Mouse (Mus musculus) midbrain, postnatal 0 days (tissue): Measurements from ENCODE around the gene Mtor. TPM values are rescaled to one million over a fixed set of nuclear protein-coding genes. Genes with fewer than 3 reads are reported as not detected.

ENCODE experiments used
- ATAC-seq: fragments of 200-750 bp; cut with Nextera tagmentation; 2 replicates; pipeline ENCODE4 v1.8.0; 2017; ENCODE audit warnings: moderate number of reproducible peaks, mild to moderate bottlenecking, moderate TSS enrichment, moderate library complexity; ENCODE audit not compliant: low FRiP score
- DNase-seq: peaks from one replicate; pipeline ENCODE4 v3.0.0-alpha.2; 2015; ENCODE audit warnings: low spot score
- H3K27ac ChIP-seq: fragments of 300-500 bp; sonication (generic); 2 replicates; pipeline ENCODE4 v1.5.1; 2014; ENCODE audit warnings: low read depth, mild to moderate bottlenecking, low read length, mixed read lengths
- H3K27me3 ChIP-seq: fragments of 300-500 bp; sonication (generic); 2 replicates; pipeline ENCODE4 v1.6.1; 2014; ENCODE audit warnings: low read length, control low read depth, mixed read lengths; ENCODE audit not compliant: insufficient read depth
- H3K36me3 ChIP-seq: fragments of 300-500 bp; sonication (generic); 2 replicates; pipeline ENCODE4 v1.6.1; 2014; ENCODE audit warnings: low read length, control low read depth, mixed read lengths; ENCODE audit not compliant: insufficient read depth
- H3K4me1 ChIP-seq: fragments of 300-500 bp; sonication (generic); 2 replicates; pipeline ENCODE4 v1.6.1; 2014; ENCODE audit warnings: mild to moderate bottlenecking, control low read depth, antibody characterized with exemption, low read length, mixed read lengths; ENCODE audit not compliant: insufficient read depth
- H3K4me2 ChIP-seq: fragments of 300-500 bp; sonication (generic); 2 replicates; pipeline ENCODE4 v1.6.1; 2014; ENCODE audit warnings: low read depth, mild to moderate bottlenecking, low read length, mixed read lengths; ENCODE audit not compliant: poor library complexity, severe bottlenecking
- H3K4me3 ChIP-seq: fragments of 300-500 bp; sonication (generic); 2 replicates; pipeline ENCODE4 v1.5.1; 2014; ENCODE audit warnings: low read depth, mild to moderate bottlenecking, low read length, moderate library complexity
- H3K9ac ChIP-seq: fragments of 300-500 bp; sonication (generic); replicated peaks from 2 replicates; pipeline ENCODE4 v1.6.1; 2014; ENCODE audit warnings: mild to moderate bottlenecking, low read length, moderate library complexity, mixed read lengths; ENCODE audit not compliant: poor library complexity, severe bottlenecking
- H3K9me3 ChIP-seq: fragments of 300-500 bp; sonication (generic); 2 replicates; pipeline ENCODE4 v1.6.1; 2016; ENCODE audit warnings: low read length, control low read depth
- CTCF ChIP-seq: IDR thresholded peaks from 2 replicates; pipeline ENCODE4 v1.5.1; 2016; ENCODE audit warnings: antibody characterized with exemption, mild to moderate bottlenecking
- WGBS: fragments of 180-500 bp; shearing (Covaris S2); extraction: QIAGEN DNeasy Blood & Tissue Kit; methylation state at CpG from one replicate; pipeline ENCODE4 v1.1.7; 2014; 5-methylcytosine and 5-hydroxymethylcytosine counted together
- polyA plus RNA-seq: library from polyadenylated mRNA; unstranded; fragments of >200 nt; fragmentation: Nextera tagmentation; extraction: Ambion mirVana; gene quantifications from 2 replicates; pipeline ENCODE4 v1.2.1, GENCODE M21; 2015
- total RNA-seq: library from RNA; depleted of rRNA; stranded (reverse); fragments of >200 nt; gene quantifications from 2 replicates; pipeline ENCODE4 v1.2.3, GENCODE M21; 2014

Gene Mtor
- total and polyA plus RNA-seq, 2 experiments from 2014 or later, result 27.8 to 54.5 TPM

DNA sequence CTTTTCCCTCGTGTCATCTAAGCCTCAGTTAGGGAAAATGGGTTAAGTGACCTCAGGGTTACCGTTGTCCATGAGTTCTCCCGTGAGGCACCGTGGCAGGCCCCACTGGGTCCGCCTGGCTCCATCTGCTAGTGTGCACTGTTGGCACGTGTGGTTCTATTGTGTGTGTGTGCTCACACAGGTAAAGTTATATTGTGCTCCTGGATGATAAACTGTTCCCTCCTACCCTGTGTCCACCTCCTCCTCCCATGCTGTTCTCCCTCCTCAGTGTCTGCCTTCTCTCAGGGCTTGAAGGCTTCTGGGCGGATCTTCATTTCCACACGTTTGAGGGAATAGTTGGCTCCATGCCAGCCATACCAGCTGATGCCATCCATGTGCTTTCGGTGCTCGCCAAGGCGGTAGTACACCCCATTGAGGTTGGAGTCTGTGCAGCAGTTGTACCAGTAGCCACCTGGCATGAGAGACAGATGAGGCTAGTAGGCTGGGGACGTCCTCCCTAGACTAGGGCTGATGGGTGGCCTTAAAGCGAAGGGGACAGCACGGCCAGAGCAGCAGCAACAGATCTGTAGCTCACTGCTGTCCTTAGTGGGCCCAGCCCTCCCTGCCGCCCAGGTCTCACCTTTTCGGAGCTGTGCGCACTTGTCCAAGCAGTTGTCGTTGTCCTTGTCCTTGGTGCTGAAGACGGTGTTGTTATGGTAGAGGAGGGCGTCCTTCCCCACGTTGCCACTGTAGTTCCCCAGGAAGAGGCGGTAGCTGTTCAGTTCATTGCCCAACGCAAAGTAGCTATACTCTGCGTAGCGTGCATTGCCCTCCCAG lies 47.7 kb downstream of the Mtor start:
- H3K27ac ChIP-seq, result no peak overlapping the region
- 74% methylated on average over 25 of the region's 25 CpGs for WGBS

DNA sequence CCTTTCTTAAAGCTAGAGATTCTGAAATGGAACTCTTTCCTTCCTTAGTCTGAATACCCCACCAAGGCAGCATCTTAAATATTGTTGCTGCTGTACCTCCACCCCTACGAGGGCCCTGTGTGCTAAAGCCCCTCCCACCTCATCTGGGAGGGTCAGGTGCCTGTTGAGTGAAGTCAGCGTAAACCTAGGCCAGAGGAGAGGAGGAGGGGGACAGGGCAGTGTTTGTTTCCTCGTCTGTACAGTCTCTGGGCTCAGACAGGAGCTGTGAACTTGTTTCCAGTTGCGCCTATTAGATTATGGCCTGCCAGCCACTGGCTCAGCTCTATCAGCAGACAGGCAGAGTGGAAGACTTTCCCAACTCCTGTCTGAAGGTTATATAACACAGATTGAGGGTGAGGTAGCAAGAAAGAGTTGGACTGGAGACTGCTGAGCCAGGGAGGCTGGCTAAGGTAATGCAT lies 52.0 kb downstream of the Mtor start, which contains the start of gene Angptl7:
Gene Angptl7 (minus strand): TSS at position 51 of the 458 bp plus-strand sequence.
- WGBS, result 67% methylated on average over 4 of the region's 4 CpGs

More for the DNA sequence above, 47.7 kb downstream of the Mtor start:
- Histone ChIP-seq H3K27me3 (no peaks in the 10 kb centered on the region), H3K9me3 (no peaks in the 10 kb centered on the region), H3K4me2 (no peak overlapping the region), H3K4me3 (no peak overlapping the region), H3K36me3 (peaks cover 63% of the 10 kb centered on the region), H3K4me1 (no peaks in the 10 kb centered on the region), H3K9ac (no peak overlapping the region)
- peak; percentile 90 for DNase-seq
- TF ChIP-seq CTCF, result no peak
- peak; percentile 58; the same call in 1 of the 2 replicates for ATAC-seq

DNA sequence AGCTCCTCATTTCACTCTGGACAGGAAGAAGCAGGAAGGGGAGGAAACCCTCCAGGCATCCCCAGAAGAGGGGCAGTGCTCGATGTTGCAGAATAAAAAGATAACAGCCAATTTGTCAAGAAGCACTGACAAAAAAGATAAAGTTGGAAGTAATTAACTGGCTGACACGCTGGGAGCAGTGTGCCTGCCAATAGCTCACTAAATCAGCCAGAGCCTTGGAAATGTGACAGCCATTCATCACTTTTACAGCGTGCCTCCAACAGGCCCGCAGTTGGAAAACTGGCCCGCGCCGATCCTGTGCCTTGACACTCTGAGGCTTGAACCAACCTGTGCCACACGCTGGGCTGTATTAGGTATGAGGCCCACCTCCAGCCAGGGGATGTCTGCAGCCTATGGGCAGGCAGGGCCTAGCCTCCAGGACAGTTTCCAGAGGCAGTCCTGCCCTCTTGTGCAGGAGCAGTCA lies 56.1 kb downstream of the Mtor start:
- H3K27ac ChIP-seq, result no peak overlapping the region
- H3K9me3 ChIP-seq, result no peaks in the 10 kb centered on the region
- H3K4me2 ChIP-seq, result no peak overlapping the region
- DNase-seq (peak; percentile 73), ATAC-seq (no peak)
- 64% methylated on average over 8 of the region's 8 CpGs for WGBS
- H3K36me3 ChIP-seq, result peaks cover 54% of the 10 kb centered on the region
- no peak overlapping the region for H3K4me3 ChIP-seq
- H3K9ac ChIP-seq, result no peak overlapping the region
- TF ChIP-seq CTCF, result no peak
- H3K4me1 ChIP-seq, result no peaks in the 10 kb centered on the region
- H3K27me3 ChIP-seq, result no peaks in the 10 kb centered on the region

More for the DNA sequence above, 52.0 kb downstream of the Mtor start, which contains the start of gene Angptl7:
- peaks cover 60% of the 10 kb centered on the region for H3K36me3 ChIP-seq
- TF ChIP-seq CTCF, result no peak
- H3K9me3 ChIP-seq, result no peaks in the 10 kb centered on the region
- H3K9ac ChIP-seq, result no peak within 1 kb of the TSS
- DNase-seq (no peak), ATAC-seq (no peak)
- no peak within 1 kb of the TSS for H3K4me2 ChIP-seq
- no peaks in the 10 kb centered on the region for H3K4me1 ChIP-seq
- no peak within 1 kb of the TSS for H3K27ac ChIP-seq
- no peaks in the 10 kb centered on the region for H3K27me3 ChIP-seq
- no peak within 1 kb of the TSS for H3K4me3 ChIP-seq

DNA sequence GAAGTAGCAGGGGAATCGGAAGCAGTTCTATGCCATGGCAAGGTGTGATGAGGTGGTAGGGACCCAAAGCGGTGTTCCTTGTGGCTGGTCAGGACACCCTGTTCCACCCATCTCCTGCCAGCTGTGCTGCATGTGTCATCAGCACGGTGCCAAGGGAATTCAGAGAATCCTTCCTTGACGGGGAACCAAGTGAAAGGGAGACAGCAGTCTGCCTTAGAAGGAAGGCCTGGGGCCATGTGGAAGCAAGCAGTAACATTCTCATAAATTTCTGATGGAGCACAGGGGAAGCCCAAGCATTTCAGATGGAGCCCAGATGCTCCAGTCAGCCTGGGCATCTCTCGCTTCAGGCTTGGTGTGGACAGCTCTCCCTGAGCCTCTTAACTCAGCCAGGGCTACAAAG lies 59.2 kb downstream of the Mtor start:
- no peaks in the 10 kb centered on the region for H3K27me3 ChIP-seq
- H3K4me1 ChIP-seq, result no peaks in the 10 kb centered on the region
- TF ChIP-seq CTCF, result no peak
- ATAC-seq (no peak), DNase-seq (no peak)
- no peak overlapping the region for H3K4me2 ChIP-seq
- H3K9ac ChIP-seq, result no peak overlapping the region
- 82% methylated on average over 5 of the region's 5 CpGs for WGBS
- peaks cover 44% of the 10 kb centered on the region for H3K36me3 ChIP-seq
- no peak overlapping the region for H3K4me3 ChIP-seq
- H3K9me3 ChIP-seq, result no peaks in the 10 kb centered on the region
- no peak overlapping the region for H3K27ac ChIP-seq

- 92% methylated on average over 14 of the region's 14 CpGs for WGBS
- Histone ChIP-seq H3K27ac (no peak overlapping the region), H3K4me1 (no peaks in the 10 kb centered on the region), H3K9ac (no peak overlapping the region), H3K9me3 (no peaks in the 10 kb centered on the region), H3K36me3 (peaks cover 45% of the 10 kb centered on the region), H3K27me3 (no peaks in the 10 kb centered on the region), H3K4me3 (no peak overlapping the region), H3K4me2 (no peak overlapping the region)
- TF ChIP-seq CTCF, result no peak
- ATAC-seq (no peak), DNase-seq (no peak)
Observed at GRCm38 (mm10) chr4:148508084-148508849, 59.9 kb downstream of the Mtor start.
